Mouse (Mus musculus): ENCODE measurements around the gene Treml4.

GRCm38 (mm10) chr17:48249039-48249438 is 15.1 kb upstream of the Treml4 start:
- TF ChIP-seq GATA1 (IDR thresholded peaks at IDR 0.05; ENCODE audit: low read length) (no peak), TAL1 (IDR thresholded peaks at IDR 0.05; ENCODE audit: low read length) (no peak)

Measured in erythroblast, embryonic 14.5 days (primary cell).